Mouse (Mus musculus): ENCODE measurements at regions not wholly inside any gene's neighbourhood (a gene's known extent, or its start where the extent isn't known, plus 50 kb on each side); places are given as distances from the start of the nearest gene placed in this dataset.
"Not testable (repeated sequence)": the region's sequence is repeated elsewhere in the genome, so short reads cannot be mapped to it uniquely, and the experiment has no call there.

GRCm38 (mm10) chr8:88064414-88065110, 54.0 kb upstream of the Cnep1r1 start:
- Histone ChIP-seq H3K4me1 (replicated peaks; ENCODE audit: control insufficient read depth, insufficient read depth) (no peaks in the 10 kb centered on the region), H3K9me3 (ENCODE audit: control insufficient read depth, low read length) (no peaks in the 10 kb centered on the region), H3K4me3 (ENCODE audit: low read depth, low read length) (no peak overlapping the region), H3K9ac (ENCODE audit: low read length) (no peak overlapping the region), H3K27me3 (ENCODE audit: control insufficient read depth, insufficient read depth, low read length) (no peaks in the 10 kb centered on the region), H3K4me2 (replicated peaks; ENCODE audit: low read depth) (no peak overlapping the region), H3K36me3 (ENCODE audit: control insufficient read depth, insufficient read depth, low read length) (no peaks in the 10 kb centered on the region), H3K27ac (replicated peaks) (no peak overlapping the region)
- ATAC-seq (ENCODE audit: low FRiP score, low TSS enrichment) (no peak), DNase-seq (ENCODE audit: low spot score) (no peak)
- 76% methylated on average over 13 of the region's 13 CpGs for WGBS
- TF ChIP-seq CTCF (IDR thresholded peaks at IDR 0.05; ENCODE audit: low read depth) (no peak), EP300 (optimal IDR thresholded peaks at IDR 0.05) (no peak)

DNA sequence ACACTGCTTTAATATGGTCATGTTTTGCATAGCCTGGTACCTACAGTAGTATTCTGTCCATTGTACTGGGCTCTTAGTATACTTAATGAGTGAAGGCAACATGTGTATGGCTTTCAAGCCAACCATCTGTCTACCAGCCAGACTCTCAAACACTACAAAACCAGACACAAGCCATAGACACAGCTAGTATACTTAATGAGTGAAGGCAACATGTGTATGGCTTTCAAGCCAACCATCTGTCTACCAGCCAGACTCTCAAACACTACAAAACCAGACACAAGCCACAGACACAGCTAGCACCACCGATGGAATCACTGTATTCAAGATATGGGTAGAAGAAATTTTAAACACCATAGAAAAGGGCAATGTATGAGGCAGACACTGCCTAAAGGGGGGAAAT, 59.5 kb upstream of the Cnep1r1 start:
- not testable (repeated sequence) for H3K4me3 ChIP-seq (ENCODE audit: low read depth, low read length); H3K36me3 ChIP-seq (ENCODE audit: control insufficient read depth, insufficient read depth, low read length); H3K9ac ChIP-seq (ENCODE audit: low read length); DNase-seq (ENCODE audit: low spot score); H3K9me3 ChIP-seq (ENCODE audit: control insufficient read depth, low read length); H3K4me1 ChIP-seq (replicated peaks; ENCODE audit: control insufficient read depth, insufficient read depth); ATAC-seq (ENCODE audit: low FRiP score, low TSS enrichment); H3K27ac ChIP-seq (replicated peaks); H3K27me3 ChIP-seq (ENCODE audit: control insufficient read depth, insufficient read depth, low read length); H3K4me2 ChIP-seq (replicated peaks; ENCODE audit: low read depth)
- 77% methylated on average over 1 of the region's 1 CpGs for WGBS

DNA sequence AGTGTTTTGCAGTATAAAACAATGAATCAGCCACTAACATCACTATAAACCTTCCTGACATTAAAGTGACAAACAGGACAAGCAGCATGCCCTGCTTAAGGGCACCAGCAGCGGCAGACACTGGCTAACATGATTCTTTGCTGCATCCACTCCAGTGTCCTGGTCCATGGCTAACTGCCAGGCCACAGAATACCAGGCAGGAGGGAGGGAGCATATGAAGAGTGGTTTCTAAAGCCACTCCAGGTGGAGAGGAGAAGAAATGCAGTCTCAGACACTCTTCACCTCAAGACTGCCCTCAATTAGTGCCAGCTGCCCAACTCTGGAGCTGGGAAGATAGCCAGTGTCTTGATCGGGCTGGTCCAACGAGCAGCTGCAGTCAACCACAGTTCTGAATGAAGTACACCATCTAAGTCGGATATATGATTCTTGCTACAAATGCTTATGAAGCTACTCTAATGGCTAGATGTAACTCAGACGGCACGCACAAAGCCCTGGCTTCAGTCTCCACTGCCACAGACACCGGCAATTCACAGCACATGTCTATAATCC, 60.8 kb upstream of the Cnep1r1 start:
- no peaks in the 10 kb centered on the region for H3K27me3 ChIP-seq (ENCODE audit: control insufficient read depth, insufficient read depth, low read length)
- no peaks in the 10 kb centered on the region for H3K4me1 ChIP-seq (replicated peaks; ENCODE audit: control insufficient read depth, insufficient read depth)
- no peaks in the 10 kb centered on the region for H3K9me3 ChIP-seq (ENCODE audit: control insufficient read depth, low read length)
- 83% methylated on average over 7 of the region's 7 CpGs for WGBS
- no peaks in the 10 kb centered on the region for H3K36me3 ChIP-seq (ENCODE audit: control insufficient read depth, insufficient read depth, low read length)
- DNase-seq (ENCODE audit: low spot score) (no peak), ATAC-seq (ENCODE audit: low FRiP score, low TSS enrichment) (no peak)
- H3K4me3 ChIP-seq (ENCODE audit: low read depth, low read length) = no peak overlapping the region
- TF ChIP-seq CTCF (IDR thresholded peaks at IDR 0.05; ENCODE audit: low read depth) = no peak
- TF ChIP-seq EP300 (optimal IDR thresholded peaks at IDR 0.05) = no peak
- no peak overlapping the region for H3K27ac ChIP-seq (replicated peaks)
- H3K4me2 ChIP-seq (replicated peaks; ENCODE audit: low read depth) = no peak overlapping the region
- H3K9ac ChIP-seq (ENCODE audit: low read length) = no peak overlapping the region

- WGBS = 46% methylated on average over 10 of the region's 10 CpGs
- Histone ChIP-seq H3K27ac (replicated peaks) (no peak overlapping the region), H3K9me3 (ENCODE audit: control insufficient read depth, low read length) (no peaks in the 10 kb centered on the region), H3K36me3 (ENCODE audit: control insufficient read depth, insufficient read depth, low read length) (no peaks in the 10 kb centered on the region), H3K27me3 (ENCODE audit: control insufficient read depth, insufficient read depth, low read length) (no peaks in the 10 kb centered on the region), H3K4me1 (replicated peaks; ENCODE audit: control insufficient read depth, insufficient read depth) (no peaks in the 10 kb centered on the region), H3K4me3 (ENCODE audit: low read depth, low read length) (no peak overlapping the region), H3K9ac (ENCODE audit: low read length) (no peak overlapping the region), H3K4me2 (replicated peaks; ENCODE audit: low read depth) (no peak overlapping the region)
- ATAC-seq (ENCODE audit: low FRiP score, low TSS enrichment) (no peak), DNase-seq (ENCODE audit: low spot score) (no peak)
- TF ChIP-seq EP300 (optimal IDR thresholded peaks at IDR 0.05) = no peak
- TF ChIP-seq CTCF (IDR thresholded peaks at IDR 0.05; ENCODE audit: low read depth) = no peak
Measured at GRCm38 (mm10) chr8:88050651-88051050, 67.9 kb upstream of the Cnep1r1 start.

GRCm38 (mm10) chr8:88049091-88049490, 69.5 kb upstream of the Cnep1r1 start:
- Histone ChIP-seq H3K4me2 (replicated peaks; ENCODE audit: low read depth) (no peak overlapping the region), H3K4me3 (ENCODE audit: low read depth, low read length) (no peak overlapping the region), H3K4me1 (replicated peaks; ENCODE audit: control insufficient read depth, insufficient read depth) (no peaks in the 10 kb centered on the region), H3K9ac (ENCODE audit: low read length) (no peak overlapping the region), H3K9me3 (ENCODE audit: control insufficient read depth, low read length) (no peaks in the 10 kb centered on the region), H3K36me3 (ENCODE audit: control insufficient read depth, insufficient read depth, low read length) (no peaks in the 10 kb centered on the region), H3K27ac (replicated peaks) (no peak overlapping the region), H3K27me3 (ENCODE audit: control insufficient read depth, insufficient read depth, low read length) (no peaks in the 10 kb centered on the region)
- ATAC-seq (ENCODE audit: low FRiP score, low TSS enrichment) (no peak), DNase-seq (ENCODE audit: low spot score) (peak; percentile 27)
- TF ChIP-seq CTCF (IDR thresholded peaks at IDR 0.05; ENCODE audit: low read depth) = no peak
- no peak for TF ChIP-seq EP300 (optimal IDR thresholded peaks at IDR 0.05)
- WGBS = 50% methylated on average over 5 of the region's 5 CpGs

- H3K27ac ChIP-seq (replicated peaks) = no peak overlapping the region
- ATAC-seq (ENCODE audit: low FRiP score, low TSS enrichment) = no peak
- no peaks in the 10 kb centered on the region for H3K4me1 ChIP-seq (replicated peaks; ENCODE audit: control insufficient read depth, insufficient read depth)
- no peak for DNase-seq (ENCODE audit: low spot score)
- WGBS = 70% methylated on average over 4 of the region's 4 CpGs
- H3K9me3 ChIP-seq (ENCODE audit: control insufficient read depth, low read length) = no peaks in the 10 kb centered on the region
- no peak overlapping the region for H3K4me3 ChIP-seq (ENCODE audit: low read depth, low read length)
- TF ChIP-seq EP300 (optimal IDR thresholded peaks at IDR 0.05) = no peak
- no peak for TF ChIP-seq CTCF (IDR thresholded peaks at IDR 0.05; ENCODE audit: low read depth)
- no peaks in the 10 kb centered on the region for H3K36me3 ChIP-seq (ENCODE audit: control insufficient read depth, insufficient read depth, low read length)
- no peak overlapping the region for H3K4me2 ChIP-seq (replicated peaks; ENCODE audit: low read depth)
- H3K9ac ChIP-seq (ENCODE audit: low read length) = no peak overlapping the region
- no peaks in the 10 kb centered on the region for H3K27me3 ChIP-seq (ENCODE audit: control insufficient read depth, insufficient read depth, low read length)
Measured at GRCm38 (mm10) chr8:88045995-88046394, 72.6 kb upstream of the Cnep1r1 start.

Data from stomach, postnatal 0 days (tissue).